Mouse (Mus musculus) urinary bladder, postnatal 10 days (tissue): ENCODE results near the gene Pde4b.

Experiments
- DNase-seq: peaks from one replicate; pipeline ENCODE4 v3.0.0; 2022; ENCODE audit warnings: low spot score

The Pde4b gene

GRCm38 (mm10) chr4:102507753-102508152, 420.4 kb downstream of the Pde4b start:
- no peak for DNase-seq

- no peak for DNase-seq
Observed at GRCm38 (mm10) chr4:102510061-102510460, 422.7 kb downstream of the Pde4b start.

DNA sequence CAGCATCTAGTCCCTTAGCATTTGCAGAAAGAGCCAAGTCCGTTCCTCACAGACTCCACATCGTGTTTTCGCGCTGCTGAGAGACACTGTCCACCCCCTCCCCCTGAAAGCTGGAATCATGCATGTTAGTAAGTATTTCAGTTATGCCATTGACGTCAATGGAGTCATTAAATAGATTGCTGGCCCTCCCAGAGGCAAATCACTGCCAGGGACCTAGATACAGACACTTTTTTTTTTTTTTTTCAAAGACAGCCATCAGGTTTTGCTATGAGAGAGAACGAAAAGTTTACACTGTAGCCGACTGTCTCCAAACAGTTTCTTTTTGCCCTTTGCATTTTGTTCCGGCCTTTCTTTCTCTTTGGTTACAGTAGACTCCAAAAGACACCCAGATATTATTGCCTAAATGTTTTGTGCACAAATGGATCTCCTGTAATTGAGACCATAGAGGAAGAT, 423.6 kb downstream of the Pde4b start:
- DNase-seq, result peak; percentile 38

DNA sequence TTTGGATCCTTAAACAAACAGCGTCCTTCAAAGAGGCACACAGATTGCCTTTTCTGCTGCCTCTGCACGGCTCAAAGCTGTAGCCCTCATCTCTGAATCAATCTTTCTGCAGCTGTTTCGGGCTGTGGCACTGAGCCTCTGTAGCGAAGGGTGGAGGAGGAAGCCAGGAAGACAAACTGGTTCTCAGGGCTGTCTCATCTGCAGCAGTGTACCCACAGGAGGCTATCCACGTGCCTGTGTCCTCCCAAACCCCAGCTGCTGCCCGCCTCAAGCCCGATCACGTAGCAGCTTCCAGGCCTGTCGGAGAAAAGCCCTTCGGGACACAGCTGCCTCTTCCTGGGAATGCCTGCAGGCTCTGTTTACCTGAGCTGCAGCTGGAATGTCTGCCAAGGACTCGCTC, 424.2 kb downstream of the Pde4b start:
- no peak for DNase-seq

- DNase-seq, result no peak
Observed at GRCm38 (mm10) chr4:102512940-102513339, 425.6 kb downstream of the Pde4b start.

GRCm38 (mm10) chr4:102513514-102513913, 426.2 kb downstream of the Pde4b start:
- no peak for DNase-seq

DNA sequence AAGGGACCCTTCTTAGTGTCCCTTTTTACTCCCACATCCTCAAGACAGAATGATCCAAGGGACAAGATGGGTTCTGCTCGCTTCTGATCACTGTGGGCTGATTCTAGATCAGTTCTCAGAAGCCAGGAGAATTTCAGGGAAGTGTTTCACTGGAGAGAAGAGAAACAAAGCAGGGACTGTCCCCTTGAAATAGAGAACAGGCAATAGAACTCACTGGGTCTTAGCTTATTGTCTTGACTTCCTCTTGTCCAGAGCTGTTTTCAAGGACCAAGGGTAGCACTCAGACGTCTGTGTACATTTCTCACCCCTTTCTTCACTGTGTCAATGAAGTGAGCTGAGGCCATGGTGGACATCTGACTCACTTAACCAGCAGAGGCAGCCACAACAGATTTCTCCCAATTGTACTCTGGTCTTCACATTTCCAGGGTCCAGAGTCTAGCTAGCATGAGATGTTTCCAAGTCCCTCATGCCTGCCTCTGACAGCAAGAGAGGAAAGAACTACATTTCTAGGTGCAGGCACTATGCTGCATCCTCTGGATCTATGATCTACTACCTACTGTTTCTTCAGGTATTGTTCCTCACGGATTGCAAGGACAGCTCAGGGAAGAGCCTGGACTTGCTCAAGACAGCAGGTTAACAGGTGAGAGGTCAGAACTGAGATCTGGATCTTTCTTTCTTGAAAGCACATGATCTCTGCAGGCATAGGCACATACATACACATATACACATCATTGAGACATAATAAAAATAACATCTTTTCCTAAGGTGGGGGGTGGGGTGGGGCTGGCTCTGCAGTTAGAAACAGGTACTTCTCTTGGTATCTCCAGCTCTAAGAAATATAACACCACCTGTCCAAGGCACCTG, 427.9 kb downstream of the Pde4b start:
- no peak for DNase-seq

- DNase-seq, result no peak
Observed at GRCm38 (mm10) chr4:102516395-102516794, 429.1 kb downstream of the Pde4b start.

- DNase-seq, result no peak
Observed at GRCm38 (mm10) chr4:102516982-102517630, 429.8 kb downstream of the Pde4b start.

GRCm38 (mm10) chr4:102517653-102518052, 430.3 kb downstream of the Pde4b start:
- DNase-seq, result no peak

- no peak for DNase-seq
Observed at GRCm38 (mm10) chr4:102518341-102518740, 431.0 kb downstream of the Pde4b start.

- no peak for DNase-seq
Observed at GRCm38 (mm10) chr4:102520669-102521261, 433.4 kb downstream of the Pde4b start.

DNA sequence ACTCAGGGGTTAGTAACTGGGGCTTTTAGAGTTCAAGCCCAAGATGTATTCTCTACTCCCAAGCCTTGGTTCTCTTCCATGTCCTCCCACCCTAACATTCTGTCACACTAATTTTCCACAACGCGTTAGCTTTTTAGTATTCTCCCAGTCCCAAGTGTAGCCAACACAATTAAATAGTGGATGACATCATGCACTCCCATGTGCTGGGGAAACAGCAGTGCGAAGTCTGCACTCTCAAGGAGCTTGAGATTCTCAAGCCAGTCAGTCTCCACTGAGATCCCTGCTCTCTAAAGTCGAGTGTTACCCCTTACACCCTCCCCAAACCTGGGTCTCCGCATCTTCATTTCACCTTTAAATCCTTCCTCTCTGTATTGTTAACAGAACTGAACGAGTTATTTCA, 434.1 kb downstream of the Pde4b start:
- DNase-seq, result no peak

GRCm38 (mm10) chr4:102527361-102527760, 440.0 kb downstream of the Pde4b start:
- no peak for DNase-seq

DNA sequence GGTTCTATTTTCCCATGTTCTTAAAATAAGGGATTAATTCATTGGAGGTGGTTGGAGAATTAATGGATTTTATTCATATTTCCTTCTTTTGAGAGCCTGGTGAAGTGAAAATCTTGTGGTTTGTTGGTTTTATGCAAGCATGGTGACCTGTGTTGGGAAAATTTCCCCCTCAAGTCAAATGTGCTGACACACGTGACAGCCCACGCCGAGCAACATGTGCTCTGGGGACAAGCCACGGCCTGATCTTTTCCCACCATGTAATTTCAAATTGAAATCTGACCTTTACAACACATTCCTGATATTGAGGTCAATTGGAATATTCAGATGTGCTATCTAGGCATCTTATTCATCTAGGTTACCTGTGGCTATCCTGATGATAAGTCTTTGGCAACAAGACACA, 443.5 kb downstream of the Pde4b start:
- no peak for DNase-seq

GRCm38 (mm10) chr4:102531729-102532128, 444.4 kb downstream of the Pde4b start:
- DNase-seq, result no peak

DNA sequence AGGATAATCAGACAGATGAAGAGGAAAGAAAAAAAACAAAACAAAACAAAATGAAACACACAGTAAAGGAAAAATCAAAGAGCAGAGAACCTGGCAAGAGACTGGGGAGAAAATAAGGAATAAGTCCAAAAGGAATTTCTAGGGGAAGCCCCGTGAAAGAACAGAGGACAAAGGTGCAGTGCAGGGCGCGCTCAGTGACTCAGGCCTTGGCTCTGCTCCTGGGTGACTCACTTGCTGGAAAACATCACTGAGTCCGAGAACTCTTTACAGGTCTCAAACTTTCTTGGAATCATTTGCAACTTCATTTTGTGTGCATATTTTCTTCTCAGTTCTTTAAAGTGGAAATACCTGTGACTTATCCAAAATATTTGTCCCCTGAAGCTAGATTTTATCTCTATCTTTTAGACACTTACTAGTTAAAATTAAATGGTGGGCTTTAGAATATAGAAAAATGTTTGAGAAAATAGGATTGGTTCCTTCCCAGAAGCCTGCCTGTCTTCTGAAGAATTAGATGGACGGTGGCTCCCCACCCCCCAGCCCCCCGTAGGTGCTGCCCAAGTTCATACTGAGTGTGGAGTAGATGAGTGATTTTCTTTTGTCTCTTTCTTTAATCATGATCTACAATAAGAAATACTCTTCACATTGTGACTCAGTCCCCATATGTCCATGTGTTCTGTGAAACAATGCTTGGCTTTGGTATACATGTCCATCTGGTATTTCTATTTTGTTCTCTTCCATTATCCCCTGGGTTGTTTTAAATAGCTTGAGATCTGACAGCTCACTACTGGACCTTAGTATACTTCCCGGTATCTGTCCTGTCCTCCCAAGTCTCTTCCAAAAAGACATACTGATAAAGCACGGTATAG, 446.1 kb downstream of the Pde4b start:
- DNase-seq, result no peak

DNA sequence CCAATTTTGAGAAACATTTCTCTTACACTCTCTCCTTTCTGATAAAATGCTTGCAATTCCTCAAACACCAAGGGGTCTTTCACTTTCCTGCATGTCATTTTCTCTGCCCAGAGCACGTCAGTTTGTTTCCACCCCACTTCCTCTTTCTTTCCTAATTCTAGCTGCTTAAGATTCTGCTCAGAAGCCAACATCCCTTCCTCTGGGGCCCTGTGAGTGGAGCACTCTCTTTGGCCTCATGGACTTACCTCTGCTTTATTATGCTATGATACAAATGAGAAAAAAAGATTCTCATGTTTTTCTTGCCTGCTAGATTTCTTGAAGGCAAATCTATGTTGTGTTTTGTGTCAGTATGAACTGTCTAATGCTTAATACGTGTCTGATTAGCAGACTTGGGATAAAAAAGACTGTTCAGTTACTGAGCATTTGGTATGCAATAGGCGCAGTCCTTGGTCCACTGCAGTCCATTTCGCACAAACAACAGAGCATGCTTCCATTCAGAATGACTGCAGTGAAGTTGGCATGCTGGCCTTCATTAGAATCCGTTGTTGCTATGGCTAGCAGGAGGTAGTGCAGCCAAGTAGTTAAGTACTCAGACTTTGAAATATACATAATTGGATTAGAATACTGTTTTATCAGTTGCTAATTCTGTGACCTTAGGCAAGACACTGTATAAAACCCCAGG, 446.8 kb downstream of the Pde4b start:
- no peak for DNase-seq

GRCm38 (mm10) chr4:102535886-102536285, 448.5 kb downstream of the Pde4b start:
- no peak for DNase-seq

GRCm38 (mm10) chr4:102538266-102538665, 450.9 kb downstream of the Pde4b start:
- DNase-seq, result no peak

GRCm38 (mm10) chr4:102538793-102539192, 451.4 kb downstream of the Pde4b start:
- no peak for DNase-seq
